Mouse (Mus musculus) hindbrain, embryonic 16.5 days (tissue): ENCODE measurements around the gene Capg. TPM values are rescaled to one million over a fixed set of nuclear protein-coding genes. Genes with fewer than 3 reads are reported as not detected.
A peak's percentile ranks its signal among the peaks of the same experiment; 100 is the strongest.

ENCODE experiments used
- ATAC-seq: fragments of 200-750 bp; cut with Nextera tagmentation; 2 replicates; pipeline ENCODE4 v1.8.0; 2017; ENCODE audit warnings: moderate TSS enrichment, moderate library complexity
- H3K27ac ChIP-seq: fragments of 300-500 bp; sonication (generic); 2 replicates; pipeline ENCODE4 v1.5.1; 2014; ENCODE audit warnings: low read depth, mild to moderate bottlenecking, control low read depth, low read length, moderate library complexity
- H3K27me3 ChIP-seq: fragments of 300-500 bp; sonication (generic); replicated peaks from 2 replicates; pipeline ENCODE4 v1.6.1; 2014; ENCODE audit warnings: low read length; ENCODE audit not compliant: control insufficient read depth, insufficient read depth
- H3K36me3 ChIP-seq: fragments of 300-500 bp; sonication (generic); 2 replicates; pipeline ENCODE4 v1.6.1; 2014; ENCODE audit warnings: mild to moderate bottlenecking, low read length, moderate library complexity, mixed read lengths; ENCODE audit not compliant: control insufficient read depth, insufficient read depth
- H3K4me1 ChIP-seq: fragments of 300-500 bp; sonication (generic); 2 replicates; pipeline ENCODE4 v1.6.1; 2014; ENCODE audit warnings: low read depth, low read length; ENCODE audit not compliant: control insufficient read depth, insufficient read depth
- H3K4me2 ChIP-seq: fragments of 300-500 bp; sonication (generic); 2 replicates; pipeline ENCODE4 v1.6.1; 2014; ENCODE audit warnings: mild to moderate bottlenecking, low read length, control low read depth, moderate library complexity
- H3K4me3 ChIP-seq: fragments of 300-500 bp; sonication (generic); 2 replicates; pipeline ENCODE4 v1.5.1; 2014; ENCODE audit warnings: mild to moderate bottlenecking, low read length, control low read depth, moderate library complexity
- H3K9ac ChIP-seq: fragments of 300-500 bp; sonication (generic); 2 replicates; pipeline ENCODE4 v1.6.1; 2014; ENCODE audit warnings: low read depth, mild to moderate bottlenecking, control low read depth, low read length, moderate library complexity
- H3K9me3 ChIP-seq: fragments of 300-500 bp; sonication (generic); 2 replicates; pipeline ENCODE4 v1.6.1; 2014; ENCODE audit warnings: mild to moderate bottlenecking, low read length, moderate library complexity; ENCODE audit not compliant: control insufficient read depth
- WGBS: fragments of 180-500 bp; shearing (Covaris S2); extraction: QIAGEN DNeasy Blood & Tissue Kit; methylation state at CpG from one replicate; pipeline ENCODE4 v1.1.7; 2014; 5-methylcytosine and 5-hydroxymethylcytosine counted together
- polyA plus RNA-seq: library from polyadenylated mRNA; unstranded; fragments of >200 nt; fragmentation: Nextera tagmentation; extraction: Ambion mirVana; gene quantifications from 2 replicates; pipeline ENCODE4 v1.2.1, GENCODE M21; 2015

Gene Capg
- polyA plus RNA-seq, 1 experiment from 2014 or later = 10.2 TPM

DNA sequence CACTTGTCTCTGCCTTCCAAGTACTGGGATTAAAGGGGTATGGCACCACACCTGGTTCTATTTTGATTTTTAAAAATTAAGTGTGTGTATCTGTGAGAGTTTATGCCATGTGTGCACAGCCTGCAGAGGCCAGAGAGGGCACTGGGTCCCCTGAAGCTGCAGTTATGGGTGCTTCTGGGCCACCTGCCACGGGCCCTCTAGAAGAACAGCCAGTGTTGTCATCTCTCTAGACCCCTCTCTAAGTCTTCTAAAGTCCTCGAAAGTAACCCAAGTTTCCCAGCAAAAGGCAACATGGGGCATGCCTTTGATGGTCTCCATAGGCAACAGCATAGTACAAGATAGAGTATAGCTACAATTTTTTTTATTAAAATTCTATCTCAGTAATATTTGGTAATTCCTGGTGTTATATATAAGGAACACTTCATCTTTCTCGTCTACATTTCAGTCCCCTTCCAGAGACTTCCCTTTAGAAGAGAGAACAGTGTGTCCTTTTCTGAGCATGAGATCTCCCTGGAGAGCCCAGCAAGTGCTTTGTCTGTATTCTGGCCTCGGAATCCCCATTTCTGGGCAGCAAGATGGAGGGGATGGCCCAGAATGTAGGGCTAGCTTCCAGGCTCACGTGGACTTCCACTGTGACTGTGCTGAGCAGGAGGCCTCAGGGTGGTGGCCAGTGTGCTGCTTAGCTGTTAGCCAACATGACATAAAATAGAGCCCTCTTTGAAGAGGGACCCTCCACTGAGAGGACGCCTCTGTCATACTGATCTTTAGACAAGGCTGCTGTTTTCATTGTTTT, 49.0 kb downstream of the Capg start:
- no peaks in the 10 kb centered on the region for H3K27me3 ChIP-seq
- peaks cover 11% of the 10 kb centered on the region for H3K4me1 ChIP-seq
- no peaks in the 10 kb centered on the region for H3K36me3 ChIP-seq
- H3K9ac ChIP-seq = no peak overlapping the region
- no peak overlapping the region for H3K4me3 ChIP-seq
- no peak overlapping the region for H3K27ac ChIP-seq
- no peak overlapping the region for H3K4me2 ChIP-seq
- no peaks in the 10 kb centered on the region for H3K9me3 ChIP-seq
- WGBS = 78% methylated on average over 6 of the region's 6 CpGs
- ATAC-seq = no peak

DNA sequence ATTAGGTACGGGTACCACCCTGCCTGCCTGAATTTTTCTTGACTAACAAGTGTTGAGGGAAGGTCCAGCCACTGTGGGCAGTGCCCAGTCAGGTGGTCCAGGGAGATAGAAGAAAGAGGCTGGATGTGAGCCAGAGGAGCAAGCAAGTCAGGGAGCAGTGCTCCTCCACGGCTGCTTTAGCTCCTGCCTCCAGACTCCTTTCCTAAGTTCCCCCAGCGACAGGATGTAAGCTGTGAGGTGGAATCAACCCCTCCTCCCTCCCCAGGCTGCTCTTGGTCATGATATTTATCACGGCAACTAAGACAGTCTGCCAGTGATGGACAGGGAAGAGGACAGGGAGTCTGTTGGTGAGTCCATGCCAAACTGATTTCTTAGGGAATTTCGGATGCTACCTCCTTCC, 49.7 kb downstream of the Capg start:
- H3K4me1 ChIP-seq = peaks cover 14% of the 10 kb centered on the region
- no peak overlapping the region for H3K4me2 ChIP-seq
- no peaks in the 10 kb centered on the region for H3K27me3 ChIP-seq
- ATAC-seq = no peak
- no peaks in the 10 kb centered on the region for H3K9me3 ChIP-seq
- no peaks in the 10 kb centered on the region for H3K36me3 ChIP-seq
- 70% methylated on average over 5 of the region's 5 CpGs for WGBS
- H3K4me3 ChIP-seq = no peak overlapping the region
- no peak overlapping the region for H3K27ac ChIP-seq
- no peak overlapping the region for H3K9ac ChIP-seq

DNA sequence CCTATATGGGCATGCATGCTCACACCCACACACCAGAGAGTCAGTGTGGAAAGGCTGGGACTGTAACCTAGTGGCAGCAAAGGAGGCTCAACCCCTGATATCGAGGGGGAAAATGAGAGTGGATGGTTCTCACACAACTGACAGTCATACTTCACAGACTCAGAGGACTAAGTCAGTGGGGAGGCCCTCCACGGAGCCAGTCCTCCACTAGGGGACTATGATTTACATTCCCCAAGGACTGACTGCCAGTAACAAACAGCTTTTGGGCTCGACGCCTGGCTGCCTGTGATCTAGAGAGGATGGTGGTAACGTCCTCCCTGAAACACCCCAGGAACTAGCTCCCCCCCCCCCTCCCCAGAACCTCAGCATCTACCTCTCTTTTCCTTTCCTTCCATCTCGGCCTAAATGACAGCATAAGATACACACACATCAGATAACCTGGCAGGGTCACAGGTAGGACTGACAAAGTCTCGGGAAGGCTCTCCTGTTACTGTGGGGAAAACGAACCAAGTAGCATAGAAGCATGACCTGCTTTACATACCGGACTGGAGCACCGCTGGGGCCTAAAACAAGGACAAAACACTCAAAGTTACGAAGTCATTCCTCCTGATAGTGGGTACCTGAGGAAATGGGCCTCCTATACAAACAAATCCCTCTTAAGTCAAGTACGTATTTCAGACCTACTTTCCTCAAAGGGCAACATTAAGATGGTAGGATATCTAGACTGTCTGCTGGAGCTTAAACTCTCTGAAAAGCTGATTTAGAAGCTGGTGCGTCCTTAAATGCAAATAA, 53.1 kb downstream of the Capg start:
- peak overlapping the region; percentile 67; the same call in 1 of the 2 replicates for H3K27ac ChIP-seq
- H3K36me3 ChIP-seq = no peaks in the 10 kb centered on the region
- H3K4me3 ChIP-seq = peak overlapping the region; percentile 59
- 43% methylated on average over 13 of the region's 13 CpGs for whole genome bisulfite sequencing
- ATAC-seq = no peak
- peak overlapping the region; percentile 69 for H3K9ac ChIP-seq
- H3K9me3 ChIP-seq = no peaks in the 10 kb centered on the region
- peak overlapping the region; percentile 79 for H3K4me2 ChIP-seq
- no peaks in the 10 kb centered on the region for H3K27me3 ChIP-seq
- H3K4me1 ChIP-seq = peaks cover 17% of the 10 kb centered on the region

DNA sequence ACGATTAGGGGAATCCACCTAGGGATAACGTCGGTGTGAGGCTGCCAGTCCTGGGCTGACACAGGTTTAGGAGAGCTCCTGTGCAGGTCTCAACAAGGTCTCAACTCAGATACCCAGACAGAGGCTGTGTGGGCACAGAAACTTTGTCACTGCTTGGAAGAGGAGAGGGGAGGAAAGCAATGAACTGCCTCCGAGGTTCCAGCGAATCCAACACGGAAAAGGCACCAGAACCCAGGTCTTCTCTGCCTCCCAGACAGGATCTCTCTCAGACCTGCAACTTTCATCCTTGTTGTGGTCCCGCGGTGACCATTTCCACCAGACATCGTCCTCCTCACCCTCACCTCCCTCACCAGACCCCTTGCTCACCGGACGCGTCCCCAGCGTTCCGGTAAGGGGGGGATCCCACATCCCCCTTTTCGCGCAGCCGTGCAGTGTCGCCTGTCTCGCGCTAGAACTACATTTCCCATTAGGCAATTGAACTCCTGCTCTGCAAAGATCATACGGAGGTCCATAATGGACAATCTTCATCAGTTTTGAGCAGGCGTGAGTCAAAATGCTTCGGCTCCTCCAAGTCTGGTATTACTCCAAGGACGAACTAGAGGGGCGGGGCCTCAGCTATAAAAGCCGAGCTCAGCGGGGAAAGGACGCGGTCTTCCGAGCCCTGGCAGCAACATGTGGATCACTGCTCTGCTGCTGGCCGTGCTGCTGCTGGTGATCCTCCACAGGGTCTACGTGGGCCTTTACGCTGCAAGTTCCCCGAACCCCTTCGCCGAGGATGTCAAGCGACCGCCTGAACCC, 54.0 kb downstream of the Capg start, which contains the start of the genes Elmod3 and Retsat:
TSS of gene Elmod3 (minus strand) at position 458 of the 798 bp plus-strand sequence.
TSS of gene Retsat (plus strand) at position 520 of the 798 bp plus-strand sequence.
- peak within 1 kb of the TSS; percentile 87 for H3K4me2 ChIP-seq
- H3K9me3 ChIP-seq = no peaks in the 10 kb centered on the region
- H3K36me3 ChIP-seq = no peaks in the 10 kb centered on the region
- H3K4me1 ChIP-seq = peaks cover 17% of the 10 kb centered on the region
- peak within 1 kb of the TSS; percentile 59 for H3K4me3 ChIP-seq
- H3K27me3 ChIP-seq = no peaks in the 10 kb centered on the region
- peak within 1 kb of the TSS; percentile 69 for H3K27ac ChIP-seq
- H3K9ac ChIP-seq = peak within 1 kb of the TSS; percentile 69
- under 1% methylated on average over 38 of the region's 38 CpGs for WGBS
- ATAC-seq = peak; percentile 94

DNA sequence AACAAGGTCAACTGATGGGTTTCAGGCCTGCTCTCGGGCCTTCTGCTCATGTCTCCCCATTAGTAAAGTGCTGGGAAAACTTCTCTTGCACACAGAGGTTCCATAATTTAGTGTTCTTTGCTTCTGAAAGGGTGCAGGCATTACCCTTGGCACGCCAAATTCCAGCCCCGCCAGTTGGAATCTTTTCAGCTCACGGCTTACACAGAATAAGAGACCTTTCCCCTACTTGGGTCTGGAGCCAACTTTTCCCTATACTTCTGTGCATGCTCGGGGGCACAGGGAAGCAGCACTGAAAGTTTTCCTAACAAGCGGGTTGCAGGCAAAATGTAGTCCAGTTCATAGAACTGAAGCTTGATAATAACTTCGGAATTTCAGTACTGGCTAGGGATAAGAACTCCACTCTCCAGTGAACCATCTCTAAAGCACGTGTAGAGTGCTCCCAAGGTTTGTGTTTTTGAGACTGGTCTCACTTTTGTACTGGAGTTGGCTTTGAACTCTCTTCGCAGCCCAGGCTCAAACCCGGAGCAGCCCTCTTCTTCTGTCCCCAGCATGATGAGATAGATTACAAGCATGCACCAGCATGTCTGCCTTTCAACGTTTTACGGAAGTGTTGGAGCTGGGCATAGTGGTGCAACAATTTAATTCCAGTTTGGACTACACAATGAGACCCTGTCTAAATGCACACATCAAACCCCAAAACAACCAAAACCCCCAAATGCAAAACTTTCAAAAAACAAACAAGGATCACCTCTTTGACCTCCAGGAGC, 54.8 kb downstream of the Capg start:
- H3K9ac ChIP-seq = peak overlapping the region; percentile 69
- peak; percentile 34 for ATAC-seq
- H3K27ac ChIP-seq = peak overlapping the region; percentile 69
- no peaks in the 10 kb centered on the region for H3K36me3 ChIP-seq
- H3K4me1 ChIP-seq = peaks cover 17% of the 10 kb centered on the region
- 47% methylated on average over 12 of the region's 12 CpGs for WGBS
- H3K27me3 ChIP-seq = no peaks in the 10 kb centered on the region
- peak overlapping the region; percentile 87 for H3K4me2 ChIP-seq
- no peaks in the 10 kb centered on the region for H3K9me3 ChIP-seq
- H3K4me3 ChIP-seq = peak overlapping the region; percentile 59

DNA sequence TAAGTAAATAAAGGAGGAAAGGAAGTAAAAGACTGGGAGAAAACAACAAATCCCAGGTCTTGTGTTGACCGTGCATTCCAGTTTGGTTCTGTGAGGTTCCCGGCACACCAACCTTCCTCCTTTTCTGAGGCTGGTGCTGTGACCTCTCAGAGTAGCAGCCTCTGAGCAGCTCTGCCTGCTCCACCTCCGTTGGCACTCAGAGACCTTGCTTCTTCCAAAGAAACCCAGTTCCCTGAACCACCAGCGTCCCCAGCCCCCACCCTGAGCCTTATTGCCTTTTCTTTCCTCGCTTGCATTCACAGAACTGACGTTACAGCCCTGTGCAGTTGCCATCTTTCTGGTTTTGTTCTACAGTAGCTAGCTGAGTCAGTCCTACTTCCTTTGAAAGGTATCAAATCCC, 56.0 kb downstream of the Capg start:
- no peak for ATAC-seq
- Histone ChIP-seq H3K4me1 (peaks cover 17% of the 10 kb centered on the region), H3K9ac (no peak overlapping the region), H3K9me3 (no peaks in the 10 kb centered on the region), H3K27me3 (no peaks in the 10 kb centered on the region), H3K4me2 (no peak overlapping the region), H3K36me3 (no peaks in the 10 kb centered on the region; the same call in 1 of the 2 replicates), H3K27ac (no peak overlapping the region), H3K4me3 (no peak overlapping the region)
- 76% methylated on average over 6 of the region's 6 CpGs for WGBS

DNA sequence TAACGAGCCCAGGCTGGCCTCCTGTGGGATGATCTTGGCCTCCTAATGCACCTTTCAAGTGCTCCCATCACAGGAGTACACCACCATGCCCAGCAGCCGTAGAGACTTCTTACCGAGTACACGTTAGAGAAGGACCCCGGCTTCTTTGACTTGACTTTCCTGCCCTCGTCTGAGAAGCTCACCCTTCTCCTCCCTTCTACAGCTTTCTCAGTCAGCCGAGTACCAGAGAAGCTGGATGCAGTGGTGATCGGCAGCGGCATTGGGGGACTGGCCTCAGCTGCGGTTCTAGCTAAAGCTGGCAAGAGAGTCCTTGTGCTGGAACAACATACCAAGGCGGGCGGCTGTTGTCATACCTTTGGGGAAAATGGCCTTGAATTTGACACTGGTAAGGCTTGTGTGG, 56.6 kb downstream of the Capg start:
- Histone ChIP-seq H3K4me1 (peaks cover 17% of the 10 kb centered on the region), H3K4me3 (no peak overlapping the region), H3K27me3 (no peaks in the 10 kb centered on the region), H3K9me3 (no peaks in the 10 kb centered on the region), H3K27ac (no peak overlapping the region), H3K4me2 (no peak overlapping the region), H3K9ac (no peak overlapping the region), H3K36me3 (peaks cover 4% of the 10 kb centered on the region)
- WGBS = 84% methylated on average over 12 of the region's 12 CpGs
- ATAC-seq = no peak

DNA sequence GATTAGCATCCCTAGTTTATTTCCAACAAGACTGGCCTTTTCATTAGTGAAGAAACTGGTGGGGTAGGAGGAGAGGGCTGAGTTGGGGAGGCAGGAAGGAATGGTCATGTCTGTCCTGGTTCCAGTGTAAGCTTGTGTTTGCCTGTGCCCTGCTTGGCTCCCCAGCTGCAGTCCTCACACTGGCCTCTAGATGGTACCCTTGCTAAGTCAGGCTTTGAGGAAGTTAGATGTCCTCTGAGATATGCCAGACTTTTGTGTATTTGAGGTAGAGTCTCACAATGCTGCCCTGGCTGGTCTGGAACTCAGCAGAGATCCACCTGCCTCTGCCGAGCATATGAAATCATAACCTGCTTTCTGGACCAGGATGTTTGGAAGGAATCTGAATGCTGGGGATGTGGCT, 57.5 kb downstream of the Capg start:
- no peak overlapping the region for H3K4me3 ChIP-seq
- H3K9me3 ChIP-seq = no peaks in the 10 kb centered on the region
- no peaks in the 10 kb centered on the region for H3K27me3 ChIP-seq
- H3K9ac ChIP-seq = no peak overlapping the region
- peaks cover 17% of the 10 kb centered on the region for H3K4me1 ChIP-seq
- ATAC-seq = no peak
- no peak overlapping the region for H3K27ac ChIP-seq
- WGBS = 63% methylated on average over 1 of the region's 1 CpGs
- H3K36me3 ChIP-seq = peaks cover 11% of the 10 kb centered on the region
- H3K4me2 ChIP-seq = no peak overlapping the region
